Mouse (Mus musculus) cerebellum, postnatal 4 days (tissue): Measurements from ENCODE around the gene Arhgef16.

ENCODE experiments used
- DNase-seq, 2 experiments: peaks; one replicate each; pipeline ENCODE4 v3.0.0; 2022; ENCODE audit warnings: low spot score in 2 of 2, mixed read lengths in 1 of 2

The Arhgef16 gene

DNA sequence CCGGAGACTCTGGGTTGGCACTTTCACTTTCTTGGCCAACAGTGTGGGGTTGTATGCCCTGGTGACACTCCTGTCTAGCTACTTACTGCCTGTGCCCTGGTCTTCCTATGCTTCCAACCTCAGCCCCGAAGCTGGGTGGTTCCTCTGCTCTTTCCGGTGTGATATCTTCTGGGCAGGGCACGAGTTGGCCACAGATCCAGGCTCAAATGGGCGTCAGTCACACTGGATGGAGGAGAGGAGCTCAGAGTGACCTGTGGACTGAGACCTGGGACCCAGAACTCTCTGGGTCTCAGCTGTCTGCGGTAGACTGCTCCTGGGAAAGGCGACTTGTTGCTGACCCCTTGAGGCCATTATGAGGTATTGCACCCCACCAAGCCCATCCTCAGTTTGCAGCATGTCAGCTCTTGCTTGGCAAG, at the start of gene Arhgef16:
Arhgef16 (minus strand) TSS at position 211 of the 416 bp plus-strand sequence.
- DNase-seq, result peak in 1 of 2 experiments; percentile 59

DNA sequence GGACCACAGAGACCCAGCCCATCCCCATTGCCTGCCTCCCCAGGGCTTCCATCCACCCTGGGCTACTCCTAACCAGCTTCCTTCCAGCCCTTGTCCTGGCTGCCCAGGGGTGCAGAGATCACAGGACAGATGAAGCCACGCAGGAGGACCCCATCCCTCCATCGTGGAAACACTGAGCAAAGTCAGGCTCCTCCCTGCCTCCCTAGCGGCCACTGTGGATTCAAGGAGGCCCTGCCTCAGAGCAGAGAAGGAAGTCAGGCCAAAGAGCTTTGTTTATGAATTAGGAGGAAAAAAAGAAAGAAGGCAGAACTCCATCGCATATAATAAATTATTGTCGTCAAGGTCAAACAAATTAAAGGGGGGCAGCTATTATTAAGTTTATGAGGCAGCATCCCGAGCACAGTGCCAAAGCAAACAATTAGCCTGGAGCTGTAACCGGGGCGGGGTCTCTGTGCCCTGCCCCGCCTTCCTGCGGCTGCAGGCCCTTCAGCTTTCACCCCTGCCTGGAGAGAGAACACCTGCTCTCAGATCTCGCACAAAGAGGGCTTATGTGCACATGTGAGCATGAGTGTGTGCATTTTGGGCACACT, 46.8 kb upstream of the Arhgef16 start:
- DNase-seq, result no peak

DNA sequence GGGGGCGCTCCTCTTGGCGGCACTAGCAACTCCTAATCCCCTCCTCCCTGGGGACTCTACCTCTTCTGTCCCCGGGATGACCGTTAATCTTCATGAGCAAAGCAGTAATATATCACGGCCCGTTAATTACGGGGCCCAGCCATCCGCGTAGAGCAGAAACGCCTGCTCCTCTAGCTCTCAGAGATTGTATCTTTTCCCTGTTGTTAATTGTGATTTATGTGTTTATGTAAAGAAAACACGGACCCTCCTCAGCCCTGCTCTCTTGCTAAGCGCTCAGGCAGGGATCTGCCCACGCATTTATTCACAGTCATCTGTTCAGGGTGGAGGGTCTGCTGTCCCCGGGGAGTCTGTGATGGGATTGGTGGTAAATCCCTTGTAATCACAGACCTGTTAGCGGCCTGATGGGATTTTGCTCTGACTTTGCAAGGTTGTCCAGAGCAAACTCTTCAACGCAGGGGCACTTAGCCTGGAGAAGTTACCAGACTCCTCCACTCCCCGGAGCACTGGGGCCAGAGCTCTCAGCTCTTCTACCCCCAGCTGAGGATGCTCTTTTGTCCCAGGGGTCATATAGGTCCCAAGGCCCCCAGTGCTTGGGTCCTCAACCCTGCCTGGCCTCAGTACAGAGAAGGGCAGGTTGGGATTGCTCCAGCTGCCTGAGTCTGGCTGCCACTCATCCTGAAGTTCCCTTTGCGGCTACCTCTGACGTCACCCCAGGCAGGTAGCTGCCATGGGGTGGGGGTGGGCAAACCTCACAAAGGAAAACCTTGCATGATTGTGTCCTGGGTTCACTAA, 45.5 kb upstream of the Arhgef16 start:
- no peak for DNase-seq

DNA sequence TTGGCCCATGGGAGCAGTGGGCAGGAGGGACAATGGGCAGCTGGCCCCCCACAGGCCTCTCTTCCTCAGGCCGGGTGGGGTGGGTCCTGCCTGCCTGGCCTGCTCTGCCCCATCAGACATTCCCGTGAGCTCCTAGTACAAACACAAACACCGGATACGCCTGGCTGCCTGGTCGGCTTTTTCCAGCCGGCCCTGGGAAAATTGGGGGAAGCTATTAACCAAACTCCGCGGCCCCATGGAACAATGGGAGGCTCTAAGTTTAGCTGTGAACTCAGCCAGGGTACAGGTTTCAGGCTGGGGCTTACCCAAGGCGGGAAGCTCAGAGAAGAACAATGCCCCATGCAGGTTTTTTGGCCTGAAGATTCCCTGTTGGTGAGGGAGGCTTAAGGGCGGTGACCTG, 35.2 kb upstream of the Arhgef16 start:
- no peak for DNase-seq

DNA sequence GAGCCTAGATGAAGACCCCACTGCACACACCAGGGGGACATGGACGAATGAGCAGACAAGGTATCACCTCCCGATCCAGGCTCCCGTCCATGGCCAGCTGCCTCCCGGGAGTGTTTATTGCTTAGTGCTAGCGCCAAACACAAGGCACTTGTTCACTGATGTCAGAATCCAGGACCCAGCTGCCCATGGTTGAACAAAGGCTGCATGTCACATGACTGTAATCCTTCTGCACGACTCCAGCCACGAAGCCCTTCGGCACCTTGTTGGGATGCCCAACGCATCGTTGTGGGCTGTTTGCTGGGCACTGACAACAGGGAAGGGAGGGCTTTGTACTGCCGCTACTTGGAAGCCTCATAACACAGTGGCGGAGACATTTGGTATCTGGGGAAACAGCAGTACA, 34.3 kb upstream of the Arhgef16 start, which contains the start of gene B230104I21Rik:
B230104I21Rik (plus strand) TSS at position 367 of the 400 bp plus-strand sequence.
- peak in 1 of 2 experiments; percentile 13 for DNase-seq

DNA sequence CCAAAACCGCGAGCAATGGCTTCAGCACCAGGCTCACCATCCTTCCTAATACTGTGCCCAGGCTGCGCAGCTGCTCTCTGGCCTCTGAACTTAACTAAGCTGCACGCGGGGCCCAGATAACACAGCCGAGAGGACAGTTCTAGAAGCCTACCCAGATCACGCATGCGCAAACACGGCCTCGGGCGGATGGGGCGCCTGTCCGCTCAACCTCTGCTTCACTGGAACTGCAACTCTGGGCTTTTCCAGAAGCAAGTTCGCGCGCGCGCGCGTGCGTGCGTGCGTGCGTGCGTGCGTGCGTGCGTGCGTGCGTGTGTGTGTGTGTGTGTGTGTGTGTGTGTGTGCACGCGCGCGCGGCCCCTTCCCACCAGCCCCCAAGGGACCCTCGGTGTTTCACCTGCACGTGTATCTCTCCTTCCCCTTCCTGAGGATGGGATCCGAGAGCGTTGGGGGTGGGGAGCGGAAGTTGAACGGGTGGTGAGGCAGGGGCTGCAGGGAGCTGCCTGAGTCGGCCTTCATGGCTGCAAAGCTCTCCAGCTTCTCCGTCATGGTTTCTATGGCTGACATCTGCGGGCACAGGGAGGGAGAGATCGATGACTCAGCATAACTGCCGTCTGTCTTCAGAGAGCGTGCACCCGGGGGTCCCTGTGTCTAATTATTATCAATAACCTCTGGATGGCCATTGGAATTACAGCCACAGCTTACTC, 33.4 kb upstream of the Arhgef16 start:
- peak in 1 of 2 experiments; percentile 31 for DNase-seq

DNA sequence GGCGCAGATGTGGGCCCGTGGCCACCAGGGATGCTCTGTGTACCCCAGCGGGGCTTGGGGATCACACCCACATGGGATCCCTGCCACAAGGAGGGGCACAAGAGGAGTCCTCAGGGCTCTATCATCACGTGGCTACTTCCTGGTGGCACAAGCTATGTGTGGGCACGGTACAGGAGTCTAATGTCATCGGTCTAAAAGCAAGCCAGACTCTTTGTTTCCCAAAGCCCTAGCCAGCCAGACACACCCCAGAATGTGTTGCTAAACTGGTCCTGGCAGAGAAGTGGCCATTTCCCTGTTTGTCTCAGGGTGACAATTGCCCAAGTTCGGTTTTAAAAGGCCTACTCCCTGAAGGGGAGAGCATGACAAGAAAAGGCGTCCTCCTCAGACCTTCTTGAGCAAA, 31.8 kb upstream of the Arhgef16 start:
- no peak for DNase-seq

DNA sequence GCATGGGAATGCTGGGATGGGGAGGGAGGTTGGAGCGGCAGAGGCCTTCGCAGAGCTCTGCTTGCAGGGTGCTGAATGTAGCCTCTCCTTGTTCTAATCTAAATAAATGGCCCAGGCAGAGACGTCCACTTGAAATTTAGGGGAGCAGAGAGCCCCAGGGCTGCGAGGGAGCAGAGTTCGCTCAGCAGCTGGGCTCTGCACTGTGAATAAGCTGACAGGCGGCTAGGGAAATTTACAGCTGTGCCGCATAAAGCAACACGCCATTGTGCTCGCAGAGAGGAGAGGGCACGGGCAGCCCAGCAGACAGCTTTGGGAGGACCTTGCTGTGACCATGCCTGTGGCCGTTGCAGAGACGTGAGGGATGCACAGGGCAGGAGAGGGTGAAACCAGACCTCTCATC, 29.8 kb upstream of the Arhgef16 start:
- DNase-seq, result no peak

DNA sequence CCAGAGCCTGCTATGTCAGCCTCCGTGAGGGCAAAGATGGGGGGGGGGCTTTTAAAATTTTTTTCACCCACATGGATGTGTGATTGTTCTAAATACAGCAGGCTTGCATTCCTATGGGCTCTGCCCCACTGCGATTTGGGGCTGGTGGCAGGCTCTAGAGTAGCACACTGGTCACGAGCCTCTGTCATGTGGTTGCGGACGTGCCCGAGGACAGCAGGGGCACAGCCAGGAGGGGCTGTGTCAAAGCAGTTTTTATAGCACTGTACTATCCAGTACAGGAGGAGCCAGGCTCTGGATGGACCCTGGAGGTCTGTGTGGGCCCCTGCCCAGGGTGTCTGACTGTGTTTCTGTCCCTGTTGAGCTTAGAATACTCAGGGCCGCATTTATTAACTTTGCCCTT, 28.5 kb upstream of the Arhgef16 start:
- DNase-seq, result no peak

DNA sequence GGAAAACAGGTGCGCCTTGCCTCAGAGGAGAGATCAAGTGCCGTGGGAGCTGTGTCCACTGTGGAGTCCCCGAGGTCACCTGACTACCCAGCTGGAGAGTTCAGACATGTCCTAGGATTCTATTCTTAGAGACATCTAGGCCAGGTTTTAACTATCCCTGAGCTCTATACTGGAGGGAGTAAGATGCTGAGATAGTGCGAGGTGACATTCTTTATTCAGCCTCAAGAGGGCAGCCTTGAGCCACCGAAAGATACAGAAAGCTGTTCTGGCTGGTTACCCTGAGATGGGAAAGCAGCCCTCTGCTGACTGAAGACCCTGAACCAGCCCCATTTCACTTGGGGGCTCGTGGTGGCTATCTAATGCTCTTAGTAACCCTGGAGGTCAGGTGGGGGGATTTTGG, 27.4 kb upstream of the Arhgef16 start:
- DNase-seq, result peak; percentile 74 to 82

DNA sequence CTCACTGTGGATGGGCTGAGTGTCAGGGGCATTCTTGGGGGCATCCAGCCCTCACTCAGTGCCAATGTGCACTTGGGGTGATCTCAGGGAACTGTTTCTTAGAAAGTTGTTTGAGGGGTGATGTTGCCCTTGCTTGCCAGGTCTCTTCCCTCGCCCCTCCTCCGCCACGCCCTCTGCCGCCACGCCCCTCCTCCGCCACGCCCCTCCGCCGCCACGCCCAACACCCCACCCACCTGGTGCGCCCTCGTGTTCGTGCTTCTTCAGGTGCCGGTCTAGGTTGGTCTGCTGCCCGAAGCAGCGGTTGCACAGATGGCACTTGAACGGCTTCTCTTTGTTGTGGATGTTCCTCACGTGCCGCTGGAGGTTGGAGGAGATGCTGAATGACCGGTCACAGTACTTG, 27.0 kb upstream of the Arhgef16 start:
- DNase-seq, result no peak

DNA sequence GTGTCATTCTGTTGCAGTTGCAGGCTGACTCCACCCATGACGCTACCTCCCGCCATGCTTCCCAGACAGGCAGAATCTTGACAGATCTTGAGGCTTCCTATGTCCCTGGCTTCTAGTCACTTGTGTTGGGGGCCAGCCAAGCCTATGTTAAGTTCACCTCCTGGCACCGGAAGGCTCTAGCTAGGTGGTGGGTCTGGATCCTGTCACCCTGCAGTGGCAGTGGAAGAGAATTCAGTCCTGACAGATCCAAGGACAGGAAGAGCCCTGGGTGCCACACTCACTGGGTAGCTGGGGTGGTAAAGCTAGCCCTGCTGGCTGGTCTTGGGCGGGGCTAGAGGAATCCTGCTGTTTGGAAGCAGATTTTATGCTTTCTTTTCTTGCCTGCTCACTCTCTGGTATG, 23.9 kb upstream of the Arhgef16 start:
- no peak for DNase-seq

DNA sequence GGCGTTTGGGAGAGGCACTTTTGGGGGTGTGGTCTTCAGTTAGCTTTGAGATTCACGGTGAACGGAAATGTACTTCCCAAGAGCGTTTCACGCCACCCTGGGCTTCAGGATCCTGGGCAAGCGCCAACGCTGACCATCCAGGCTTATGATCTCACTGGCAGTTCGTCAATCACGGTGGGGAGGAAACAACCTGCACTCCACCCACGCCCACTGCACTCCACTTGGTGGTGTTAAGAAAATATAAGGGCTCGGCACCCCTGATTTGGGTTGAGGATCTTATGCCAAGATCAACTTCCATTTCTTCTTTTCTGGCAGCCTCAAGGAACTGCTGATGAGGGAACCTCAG, 12.1 kb upstream of the Arhgef16 start:
- DNase-seq, result no peak

DNA sequence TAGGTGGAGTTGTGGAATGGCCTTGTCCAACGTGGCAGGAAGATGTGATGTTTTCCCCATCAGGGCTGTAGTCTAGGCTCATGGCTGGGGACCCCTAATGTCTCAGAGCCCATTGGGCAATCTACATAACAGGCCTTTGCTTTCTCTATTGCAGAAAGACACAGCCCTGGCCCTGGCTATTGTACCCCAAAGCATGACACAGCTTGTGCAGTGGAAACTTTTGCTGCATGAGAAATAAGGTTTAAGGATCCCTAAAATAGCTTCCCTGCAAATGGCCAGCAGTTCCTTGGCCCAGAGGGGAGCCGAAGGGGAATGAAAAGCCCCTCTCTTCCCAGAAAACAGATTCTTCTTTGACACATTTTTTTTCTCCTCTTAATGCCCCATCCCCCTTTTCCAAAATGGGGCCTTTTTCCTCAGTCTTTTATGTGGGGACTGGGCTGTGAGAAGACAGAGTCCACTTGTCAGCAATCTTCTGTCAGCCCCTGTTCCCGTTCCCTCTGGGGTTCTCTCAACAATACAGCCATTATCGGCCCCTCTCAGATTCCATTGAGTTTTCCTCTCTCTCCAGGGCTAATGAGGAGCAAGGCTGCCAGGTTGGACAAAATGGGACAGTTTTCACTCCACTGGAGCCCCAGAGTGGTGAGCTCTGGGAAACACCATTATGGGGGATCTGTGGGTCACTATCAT, 11.6 kb upstream of the Arhgef16 start:
- DNase-seq, result no peak

DNA sequence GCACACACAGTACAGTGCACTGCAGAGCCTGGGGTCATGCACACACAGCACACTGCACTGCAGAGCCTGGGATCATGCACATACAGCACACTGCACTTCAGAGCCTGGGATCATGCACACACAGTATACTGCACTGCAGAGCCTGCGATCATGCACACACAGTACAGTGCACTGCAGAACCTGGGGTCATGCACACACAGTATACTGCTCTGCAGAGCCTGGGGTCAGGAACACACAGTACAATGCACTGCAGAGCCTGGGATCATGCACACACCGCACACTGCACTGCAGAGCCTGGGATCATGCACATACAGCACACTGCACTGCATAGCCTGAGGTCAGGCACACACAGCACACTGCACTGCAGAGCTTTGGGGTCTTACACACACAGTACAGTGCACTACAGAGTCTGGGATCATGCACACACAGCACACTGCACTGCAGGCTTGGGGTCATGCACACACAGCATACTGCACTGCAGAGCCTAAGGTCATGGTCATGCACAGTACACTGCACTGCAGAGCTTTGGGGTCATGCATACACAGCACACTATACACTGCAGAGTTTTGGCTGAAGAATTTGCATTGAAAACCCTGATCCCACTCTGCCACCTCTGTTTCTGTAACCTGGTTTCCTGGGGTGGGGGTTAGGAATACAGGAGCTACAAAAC, 10.8 kb upstream of the Arhgef16 start:
- no peak for DNase-seq

DNA sequence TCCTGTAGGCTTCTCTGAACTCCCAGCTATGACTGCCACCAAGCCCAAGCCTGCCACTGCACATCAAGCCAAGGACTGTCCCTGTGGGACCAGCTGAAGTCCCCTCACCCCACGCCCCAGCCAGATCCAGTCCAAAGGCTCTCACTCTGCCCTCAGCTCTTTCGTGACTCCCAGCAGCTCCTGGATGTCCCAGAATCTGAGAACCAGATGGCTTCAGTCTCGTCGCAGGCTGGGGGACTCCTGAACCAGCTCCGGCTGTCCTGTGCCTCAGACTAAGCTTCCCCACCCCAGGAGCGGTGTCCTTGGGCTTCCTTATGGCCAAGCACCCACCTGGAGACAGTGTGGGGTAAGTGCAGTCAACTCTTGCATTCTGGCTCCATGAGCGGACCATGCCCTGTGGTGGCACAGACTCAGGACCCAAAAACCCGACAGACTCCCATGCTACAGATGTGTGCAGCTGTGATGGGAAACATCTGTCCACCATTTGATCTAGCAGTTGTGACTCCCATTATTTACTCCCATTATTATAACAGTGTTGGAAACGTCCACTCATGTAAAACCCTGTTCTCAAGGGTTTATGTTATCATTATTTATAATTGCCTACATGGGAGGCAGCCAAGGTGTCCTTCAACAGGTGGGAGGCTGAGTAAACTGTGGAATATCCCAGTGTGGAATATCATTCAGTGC, 9.2 kb upstream of the Arhgef16 start:
- DNase-seq, result no peak

DNA sequence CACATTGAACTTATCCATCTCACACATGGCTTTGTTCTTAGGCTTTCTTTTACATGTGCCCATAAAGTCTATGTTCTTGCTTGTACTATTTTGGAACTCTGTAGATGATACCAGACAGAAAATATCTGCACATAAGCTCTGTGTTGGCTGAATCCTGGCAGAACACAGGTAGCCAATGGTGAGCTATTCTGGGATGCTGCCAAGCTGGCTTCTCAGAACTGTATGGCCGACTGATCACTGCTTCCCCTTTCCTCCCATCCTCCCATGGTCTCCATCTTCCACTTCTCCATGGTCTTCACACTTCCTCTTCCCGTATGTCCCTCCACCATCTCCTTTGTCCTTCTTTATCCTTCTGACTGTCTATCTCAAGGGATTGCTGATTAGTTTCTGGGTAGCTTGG, 7.7 kb upstream of the Arhgef16 start:
- no peak for DNase-seq

DNA sequence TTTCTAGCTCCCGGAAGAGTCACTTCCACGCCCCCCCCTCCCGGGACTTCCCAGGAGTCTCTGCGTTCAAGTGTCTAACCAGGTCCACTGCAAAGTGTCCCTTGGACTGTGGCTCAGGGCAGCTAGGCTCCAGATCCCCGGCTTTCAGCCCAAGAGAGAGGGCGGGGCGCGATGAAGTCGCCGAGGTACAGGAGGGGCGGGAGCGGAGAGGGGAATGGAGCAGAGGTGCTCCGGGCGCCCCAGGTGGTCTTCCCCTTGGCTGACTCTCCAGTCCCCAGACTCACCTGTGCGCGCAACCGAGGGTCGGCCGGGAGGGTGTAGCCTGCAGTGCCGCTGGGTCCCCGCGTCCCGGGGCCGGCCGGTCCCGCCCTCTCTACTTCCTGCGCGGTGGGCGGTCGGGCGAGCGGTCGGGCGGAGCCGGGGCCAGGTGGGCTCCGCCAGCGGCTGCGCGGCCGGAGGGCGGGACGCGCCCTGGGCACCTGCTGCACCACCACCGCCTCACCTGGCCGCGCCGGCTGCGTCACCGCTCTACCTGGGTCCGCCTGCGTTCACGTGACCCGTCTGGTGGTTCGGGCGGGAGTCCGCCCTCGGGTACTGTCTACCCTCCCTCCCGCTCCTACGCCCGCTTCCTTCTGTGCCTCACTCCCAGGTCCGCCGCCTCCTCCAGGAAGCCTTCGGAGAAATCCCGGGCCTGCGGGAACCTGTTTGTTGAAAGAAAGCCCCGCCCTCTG, 1.8 kb downstream of the Arhgef16 start:
- DNase-seq, result no peak

DNA sequence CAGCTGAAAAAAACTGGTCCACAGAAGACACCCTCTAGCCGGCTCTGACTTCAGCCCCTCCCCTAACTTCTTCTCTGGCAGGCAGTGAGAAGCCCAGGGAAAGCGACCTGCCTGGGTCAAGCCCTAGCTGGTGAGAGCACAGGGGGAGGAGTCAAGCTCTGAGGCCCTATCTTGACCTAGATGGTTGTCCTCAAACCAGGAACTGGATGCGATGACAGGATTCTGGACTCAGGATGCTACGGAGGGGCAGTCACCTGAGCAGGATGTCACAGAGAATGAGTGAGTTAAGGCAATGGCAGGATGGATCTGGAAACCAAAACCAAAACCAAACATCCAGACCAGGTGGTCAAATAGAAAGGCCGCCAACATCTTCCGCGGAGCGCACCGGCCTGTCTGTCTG, 3.7 kb downstream of the Arhgef16 start:
- no peak for DNase-seq

DNA sequence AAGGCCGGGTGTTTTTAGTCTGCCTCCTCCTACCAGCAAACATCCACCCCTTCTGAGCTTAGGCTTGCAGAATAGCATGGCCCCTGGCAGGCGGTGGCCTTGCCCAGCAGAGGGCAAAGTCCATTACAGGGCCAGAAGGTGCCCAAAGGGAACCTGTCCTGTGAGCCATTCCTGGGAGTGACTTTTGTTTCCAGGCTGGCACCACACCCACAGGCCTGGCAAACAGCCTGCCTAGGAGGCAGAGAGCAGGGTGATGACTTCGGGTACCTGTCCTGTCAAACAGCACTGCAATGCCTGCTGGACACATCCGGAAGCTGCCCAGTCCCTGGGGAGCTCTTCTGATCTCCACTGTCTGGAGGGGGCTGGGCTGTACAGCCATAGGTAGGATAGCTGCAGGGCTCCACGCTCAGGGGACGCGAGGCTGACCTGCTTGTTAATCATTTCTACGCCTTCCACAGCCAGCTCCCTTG, 7.2 kb downstream of the Arhgef16 start:
- no peak for DNase-seq
